Mouse (Mus musculus): ENCODE results near the gene Krtap24-1. TPM values are rescaled to one million over a fixed set of nuclear protein-coding genes. Genes with fewer than 3 reads are reported as not detected.

Krtap24-1 gene
- not detected in 2 replicates for polyA plus RNA-seq (2012; ENCODE audit: insufficient read depth, insufficient read length, low replicate concordance, missing spikeins)

GRCm38 (mm10) chr16:88611922-88612321 is at the start of gene Krtap24-1:
Gene Krtap24-1, minus strand, starts transcription at chr16:88612279.
- no peak within 1 kb of the TSS for H3K4me3 ChIP-seq (ENCODE audit: insufficient read depth, low read depth, low read length)

GRCm38 (mm10) chr16:88657426-88657825 is 45.3 kb upstream of the Krtap24-1 start:
- H3K4me1 ChIP-seq (ENCODE audit: control insufficient read depth, insufficient read depth, low read length), result no peaks in the 10 kb centered on the region
- TF ChIP-seq CTCF (IDR thresholded peaks at IDR 0.05; ENCODE audit: insufficient read depth, low read depth, low read length), result no peak
- no peak for TF ChIP-seq POLR2A (IDR thresholded peaks at IDR 0.05; ENCODE audit: insufficient read depth, low read depth, low read length)
- 9% methylated on average over 1 of the region's 1 CpGs for WGBS
- H3K27ac ChIP-seq (ENCODE audit: insufficient read depth, low read depth, low read length), result no peak overlapping the region
- H3K4me3 ChIP-seq (ENCODE audit: insufficient read depth, low read depth, low read length), result no peak overlapping the region

More at GRCm38 (mm10) chr16:88611922-88612321, at the start of gene Krtap24-1:
- 79% methylated on average over 8 of the region's 8 CpGs for WGBS
- H3K27ac ChIP-seq (ENCODE audit: insufficient read depth, low read depth, low read length), result no peak within 1 kb of the TSS
- TF ChIP-seq CTCF (IDR thresholded peaks at IDR 0.05; ENCODE audit: insufficient read depth, low read depth, low read length) (no peak), POLR2A (IDR thresholded peaks at IDR 0.05; ENCODE audit: insufficient read depth, low read depth, low read length) (no peak)
- no peaks in the 10 kb centered on the region for H3K4me1 ChIP-seq (ENCODE audit: control insufficient read depth, insufficient read depth, low read length)

- no peak overlapping the region for H3K27ac ChIP-seq (ENCODE audit: insufficient read depth, low read depth, low read length)
- no peak overlapping the region for H3K4me3 ChIP-seq (ENCODE audit: insufficient read depth, low read depth, low read length)
- no peaks in the 10 kb centered on the region for H3K4me1 ChIP-seq (ENCODE audit: control insufficient read depth, insufficient read depth, low read length)
- WGBS, result 57% methylated on average over 2 of the region's 2 CpGs
- TF ChIP-seq POLR2A (IDR thresholded peaks at IDR 0.05; ENCODE audit: insufficient read depth, low read depth, low read length) (no peak), CTCF (IDR thresholded peaks at IDR 0.05; ENCODE audit: insufficient read depth, low read depth, low read length) (no peak)
These were observed 39.9 kb upstream of the Krtap24-1 start for GRCm38 (mm10) chr16:88651952-88652351.

- H3K4me1 ChIP-seq (ENCODE audit: control insufficient read depth, insufficient read depth, low read length), result no peaks in the 10 kb centered on the region
- TF ChIP-seq POLR2A (IDR thresholded peaks at IDR 0.05; ENCODE audit: insufficient read depth, low read depth, low read length) (no peak), CTCF (IDR thresholded peaks at IDR 0.05; ENCODE audit: insufficient read depth, low read depth, low read length) (no peak)
- no peak overlapping the region for H3K27ac ChIP-seq (ENCODE audit: insufficient read depth, low read depth, low read length)
- no peak overlapping the region for H3K4me3 ChIP-seq (ENCODE audit: insufficient read depth, low read depth, low read length)
- WGBS, result 31% methylated on average over 1 of the region's 1 CpGs
These were observed 39.0 kb upstream of the Krtap24-1 start for GRCm38 (mm10) chr16:88651082-88651481.

- 88% methylated on average over 10 of the region's 10 CpGs for WGBS
- H3K27ac ChIP-seq (ENCODE audit: insufficient read depth, low read depth, low read length), result no peak within 1 kb of the TSS
- TF ChIP-seq POLR2A (IDR thresholded peaks at IDR 0.05; ENCODE audit: insufficient read depth, low read depth, low read length) (no peak), CTCF (IDR thresholded peaks at IDR 0.05; ENCODE audit: insufficient read depth, low read depth, low read length) (no peak)
- H3K4me1 ChIP-seq (ENCODE audit: control insufficient read depth, insufficient read depth, low read length), result no peaks in the 10 kb centered on the region
- H3K4me3 ChIP-seq (ENCODE audit: insufficient read depth, low read depth, low read length), result no peak within 1 kb of the TSS
These were observed 35.3 kb upstream of the Krtap24-1 start, which contains the start of gene Krtap26-1 for GRCm38 (mm10) chr16:88647358-88647846. Gene Krtap26-1, minus strand, starts transcription at chr16:88647796.

- Histone ChIP-seq H3K27ac (ENCODE audit: insufficient read depth, low read depth, low read length) (no peak overlapping the region), H3K4me3 (ENCODE audit: insufficient read depth, low read depth, low read length) (no peak overlapping the region), H3K4me1 (ENCODE audit: control insufficient read depth, insufficient read depth, low read length) (no peaks in the 10 kb centered on the region)
- TF ChIP-seq CTCF (IDR thresholded peaks at IDR 0.05; ENCODE audit: insufficient read depth, low read depth, low read length) (no peak), POLR2A (IDR thresholded peaks at IDR 0.05; ENCODE audit: insufficient read depth, low read depth, low read length) (no peak)
- 86% methylated on average over 8 of the region's 8 CpGs for WGBS
These were observed 34.5 kb upstream of the Krtap24-1 start for GRCm38 (mm10) chr16:88646366-88647111.

GRCm38 (mm10) chr16:88640053-88640452 is 28.0 kb upstream of the Krtap24-1 start:
- no peaks in the 10 kb centered on the region for H3K4me1 ChIP-seq (ENCODE audit: control insufficient read depth, insufficient read depth, low read length)
- H3K27ac ChIP-seq (ENCODE audit: insufficient read depth, low read depth, low read length), result no peak overlapping the region
- TF ChIP-seq CTCF (IDR thresholded peaks at IDR 0.05; ENCODE audit: insufficient read depth, low read depth, low read length) (no peak), POLR2A (IDR thresholded peaks at IDR 0.05; ENCODE audit: insufficient read depth, low read depth, low read length) (no peak)
- 70% methylated on average over 3 of the region's 3 CpGs for WGBS
- H3K4me3 ChIP-seq (ENCODE audit: insufficient read depth, low read depth, low read length), result no peak overlapping the region

GRCm38 (mm10) chr16:88635142-88635541 is 23.1 kb upstream of the Krtap24-1 start:
- Histone ChIP-seq H3K4me3 (ENCODE audit: insufficient read depth, low read depth, low read length) (no peak overlapping the region), H3K4me1 (ENCODE audit: control insufficient read depth, insufficient read depth, low read length) (no peaks in the 10 kb centered on the region), H3K27ac (ENCODE audit: insufficient read depth, low read depth, low read length) (no peak overlapping the region)
- TF ChIP-seq CTCF (IDR thresholded peaks at IDR 0.05; ENCODE audit: insufficient read depth, low read depth, low read length), result no peak
- no peak for TF ChIP-seq POLR2A (IDR thresholded peaks at IDR 0.05; ENCODE audit: insufficient read depth, low read depth, low read length)
- WGBS, result 34% methylated on average over 4 of the region's 4 CpGs

- TF ChIP-seq CTCF (IDR thresholded peaks at IDR 0.05; ENCODE audit: insufficient read depth, low read depth, low read length) (no peak), POLR2A (IDR thresholded peaks at IDR 0.05; ENCODE audit: insufficient read depth, low read depth, low read length) (no peak)
- H3K4me3 ChIP-seq (ENCODE audit: insufficient read depth, low read depth, low read length), result no peak overlapping the region
- no peak overlapping the region for H3K27ac ChIP-seq (ENCODE audit: insufficient read depth, low read depth, low read length)
- WGBS, result 82% methylated on average over 4 of the region's 4 CpGs
- no peaks in the 10 kb centered on the region for H3K4me1 ChIP-seq (ENCODE audit: control insufficient read depth, insufficient read depth, low read length)
These were observed 19.4 kb upstream of the Krtap24-1 start for GRCm38 (mm10) chr16:88631474-88631873.

Data from olfactory bulb, adult 2 months (tissue).